Mouse (Mus musculus) forebrain, embryonic 13.5 days (tissue): Measurements from ENCODE around the gene Cmtr1. TPM values are rescaled to one million over a fixed set of nuclear protein-coding genes. Genes with fewer than 3 reads are reported as not detected.

Experiments
- ATAC-seq: fragments of 200-750 bp; cut with Nextera tagmentation; 2 replicates; pipeline ENCODE4 v1.8.0; 2017
- H3K27ac ChIP-seq: fragments of 300-500 bp; sonication (generic); 2 replicates; pipeline ENCODE4 v1.5.1; 2015; ENCODE audit warnings: inconsistent platforms, mild to moderate bottlenecking, moderate library complexity
- H3K27me3 ChIP-seq: fragments of 300-500 bp; sonication (generic); 2 replicates; pipeline ENCODE4 v1.6.1; 2015; ENCODE audit warnings: mild to moderate bottlenecking, inconsistent platforms
- H3K36me3 ChIP-seq: fragments of 300-500 bp; sonication (generic); 2 replicates; pipeline ENCODE4 v1.6.1; 2015; ENCODE audit warnings: mild to moderate bottlenecking, inconsistent platforms; ENCODE audit not compliant: poor library complexity, severe bottlenecking
- H3K4me1 ChIP-seq: fragments of 300-500 bp; sonication (generic); 2 replicates; pipeline ENCODE4 v1.6.1; 2015; ENCODE audit warnings: inconsistent platforms
- H3K4me2 ChIP-seq: fragments of 300-500 bp; sonication (generic); 2 replicates; pipeline ENCODE4 v1.6.1; 2015; ENCODE audit warnings: inconsistent platforms, mild to moderate bottlenecking, moderate library complexity
- H3K4me3 ChIP-seq: fragments of 300-500 bp; sonication (generic); 2 replicates; pipeline ENCODE4 v1.5.1; 2015; ENCODE audit warnings: mild to moderate bottlenecking, inconsistent platforms
- H3K9ac ChIP-seq: fragments of 300-500 bp; sonication (generic); 2 replicates; pipeline ENCODE4 v1.6.1; 2015; ENCODE audit warnings: mild to moderate bottlenecking, inconsistent platforms
- H3K9me3 ChIP-seq: fragments of 300-500 bp; sonication (generic); replicated peaks from 2 replicates; pipeline ENCODE4 v1.6.1; 2016; ENCODE audit warnings: inconsistent platforms
- WGBS: fragments of 180-500 bp; shearing (Covaris S2); methylation state at CpG from one replicate; pipeline ENCODE4 v1.1.7; 2015; 5-methylcytosine and 5-hydroxymethylcytosine counted together
- polyA plus RNA-seq: library from polyadenylated mRNA; unstranded; fragments of >200 nt; fragmentation: Nextera tagmentation; extraction: Ambion mirVana; gene quantifications from 2 replicates; pipeline ENCODE4 v1.2.1, GENCODE M21; 2015

Cmtr1 gene
- polyA plus RNA-seq, 1 experiment from 2014 or later, result 135 TPM

DNA sequence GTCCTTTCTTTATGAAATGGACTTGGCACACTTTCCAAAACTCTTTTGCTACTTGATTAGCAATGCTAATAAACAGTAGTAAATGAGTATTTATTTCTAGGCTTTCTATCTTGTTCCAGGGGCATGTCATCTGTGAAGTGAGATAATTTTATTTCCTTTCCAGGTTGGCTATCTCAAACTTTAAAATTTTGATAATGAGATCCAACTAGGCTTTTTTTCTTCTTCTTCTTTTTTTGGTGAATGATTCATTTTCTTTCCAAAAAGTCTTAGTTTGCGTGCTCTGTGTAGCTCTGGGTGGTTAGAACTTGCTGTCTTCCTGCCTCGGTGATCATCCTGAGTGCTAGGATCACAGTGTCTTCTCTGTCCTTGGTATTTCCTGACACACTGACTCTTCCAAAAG, 32.4 kb downstream of the Cmtr1 start:
- no peaks in the 10 kb centered on the region for H3K9me3 ChIP-seq
- no peak for ATAC-seq
- WGBS, result 94% methylated on average over 2 of the region's 2 CpGs
- H3K9ac ChIP-seq, result no peak overlapping the region
- no peak overlapping the region for H3K4me2 ChIP-seq
- H3K4me1 ChIP-seq, result no peaks in the 10 kb centered on the region
- no peak overlapping the region for H3K27ac ChIP-seq
- H3K36me3 ChIP-seq, result peaks cover 82% of the 10 kb centered on the region
- no peak overlapping the region for H3K4me3 ChIP-seq
- H3K27me3 ChIP-seq, result no peaks in the 10 kb centered on the region

GRCm38 (mm10) chr17:29693571-29693970, 33.2 kb downstream of the Cmtr1 start:
- Histone ChIP-seq H3K4me1 (no peaks in the 10 kb centered on the region), H3K9me3 (no peaks in the 10 kb centered on the region), H3K27me3 (no peaks in the 10 kb centered on the region), H3K9ac (no peak overlapping the region), H3K36me3 (peaks cover 83% of the 10 kb centered on the region), H3K27ac (no peak overlapping the region), H3K4me3 (no peak overlapping the region), H3K4me2 (no peak overlapping the region)
- 98% methylated on average over 2 of the region's 2 CpGs for WGBS
- no peak for ATAC-seq

- Histone ChIP-seq H3K4me1 (no peaks in the 10 kb centered on the region), H3K27ac (no peak overlapping the region), H3K9me3 (no peaks in the 10 kb centered on the region), H3K4me3 (no peak overlapping the region), H3K9ac (no peak overlapping the region), H3K4me2 (no peak overlapping the region), H3K27me3 (no peaks in the 10 kb centered on the region), H3K36me3 (peaks cover 87% of the 10 kb centered on the region)
- 78% methylated on average over 4 of the region's 4 CpGs for WGBS
- ATAC-seq, result no peak
These were observed 34.1 kb downstream of the Cmtr1 start for GRCm38 (mm10) chr17:29694516-29694915.

GRCm38 (mm10) chr17:29696940-29697339, 36.5 kb downstream of the Cmtr1 start:
- H3K4me1 ChIP-seq, result peaks cover under 1% of the 10 kb centered on the region; the same call in 1 of the 2 replicates
- no peaks in the 10 kb centered on the region for H3K27me3 ChIP-seq
- peaks cover 88% of the 10 kb centered on the region for H3K36me3 ChIP-seq
- H3K9me3 ChIP-seq, result no peaks in the 10 kb centered on the region
- ATAC-seq, result no peak
- H3K4me3 ChIP-seq, result no peak overlapping the region
- H3K27ac ChIP-seq, result no peak overlapping the region
- H3K4me2 ChIP-seq, result no peak overlapping the region
- H3K9ac ChIP-seq, result no peak overlapping the region
- 97% methylated on average over 8 of the region's 8 CpGs for WGBS

DNA sequence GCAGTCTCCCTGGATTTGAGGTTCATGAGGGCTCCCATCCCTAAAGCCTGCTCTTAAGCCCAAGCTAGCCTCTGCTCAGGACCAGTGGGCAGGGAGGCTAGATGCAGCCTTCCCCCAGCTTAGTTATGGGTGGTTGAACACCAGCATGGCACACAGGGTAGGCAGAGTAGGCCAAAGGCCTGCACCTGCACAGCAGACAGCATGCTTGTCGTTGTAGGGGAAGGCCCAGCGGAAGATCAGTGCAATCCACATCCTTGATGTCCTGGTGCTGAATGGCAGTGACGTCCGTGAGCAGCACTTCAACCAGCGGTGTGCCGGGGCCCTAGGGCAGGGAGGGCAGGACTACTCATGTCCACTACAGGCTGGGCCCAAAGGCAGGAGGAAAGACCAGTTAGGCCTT, 38.0 kb downstream of the Cmtr1 start:
- WGBS, result 86% methylated on average over 6 of the region's 6 CpGs
- H3K27me3 ChIP-seq, result no peaks in the 10 kb centered on the region
- no peaks in the 10 kb centered on the region for H3K9me3 ChIP-seq
- peaks cover 98% of the 10 kb centered on the region for H3K36me3 ChIP-seq
- H3K4me1 ChIP-seq, result peaks cover 15% of the 10 kb centered on the region
- no peak overlapping the region for H3K4me2 ChIP-seq
- no peak overlapping the region for H3K9ac ChIP-seq
- no peak overlapping the region for H3K27ac ChIP-seq
- no peak for ATAC-seq
- H3K4me3 ChIP-seq, result no peak overlapping the region

DNA sequence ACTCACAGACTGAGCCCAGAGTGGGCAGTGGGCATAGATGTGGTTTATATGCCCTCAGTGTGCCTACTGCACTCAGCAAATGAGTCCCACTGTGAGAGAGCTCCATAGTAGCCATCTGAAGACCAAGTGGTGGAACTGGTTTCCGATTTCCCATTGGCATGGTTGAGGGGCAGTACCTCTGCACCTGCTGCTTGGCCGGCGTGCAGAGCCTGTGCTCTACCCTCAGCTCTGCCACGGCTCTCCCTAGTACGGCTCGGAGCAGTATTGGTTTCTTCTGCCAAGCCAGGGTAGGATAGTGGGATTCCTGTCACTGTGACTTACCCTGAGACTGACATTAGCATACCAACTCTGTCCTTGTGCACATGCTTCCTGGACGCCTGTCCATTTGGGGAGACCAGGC, 40.2 kb downstream of the Cmtr1 start:
- H3K4me1 ChIP-seq, result peaks cover 32% of the 10 kb centered on the region
- H3K36me3 ChIP-seq, result peaks cover 85% of the 10 kb centered on the region
- no peaks in the 10 kb centered on the region for H3K27me3 ChIP-seq
- H3K9me3 ChIP-seq, result no peaks in the 10 kb centered on the region
- no peak overlapping the region for H3K9ac ChIP-seq
- no peak overlapping the region for H3K4me3 ChIP-seq
- no peak overlapping the region for H3K27ac ChIP-seq
- 94% methylated on average over 7 of the region's 7 CpGs for WGBS
- no peak overlapping the region for H3K4me2 ChIP-seq
- ATAC-seq, result no peak

GRCm38 (mm10) chr17:29702938-29703710, 42.7 kb downstream of the Cmtr1 start:
- Histone ChIP-seq H3K4me3 (no peak overlapping the region), H3K36me3 (peaks cover 62% of the 10 kb centered on the region)
- ATAC-seq, result peak; percentile 68; the same call in 1 of the 2 replicates

GRCm38 (mm10) chr17:29704781-29705180, 44.4 kb downstream of the Cmtr1 start:
- H3K27me3 ChIP-seq, result no peaks in the 10 kb centered on the region
- 0 out of 2 replicates have a peak overlapping the region, but pooled peaks have one; percentile 72 for H3K27ac ChIP-seq
- H3K9ac ChIP-seq, result no peak overlapping the region
- H3K4me1 ChIP-seq, result peaks cover 74% of the 10 kb centered on the region
- 33% methylated on average over 3 of the region's 3 CpGs for WGBS
- ATAC-seq, result peak; percentile 57
- H3K4me3 ChIP-seq, result no peak overlapping the region
- peaks cover 45% of the 10 kb centered on the region for H3K36me3 ChIP-seq
- no peaks in the 10 kb centered on the region for H3K9me3 ChIP-seq
- H3K4me2 ChIP-seq, result no peak overlapping the region

More at GRCm38 (mm10) chr17:29702938-29703710, 42.7 kb downstream of the Cmtr1 start:
- Histone ChIP-seq H3K9ac (no peak overlapping the region), H3K27ac (peak overlapping the region; percentile 72), H3K4me1 (peaks cover 58% of the 10 kb centered on the region), H3K4me2 (no peak overlapping the region), H3K9me3 (no peaks in the 10 kb centered on the region), H3K27me3 (no peaks in the 10 kb centered on the region)
- WGBS, result 71% methylated on average over 4 of the region's 4 CpGs

DNA sequence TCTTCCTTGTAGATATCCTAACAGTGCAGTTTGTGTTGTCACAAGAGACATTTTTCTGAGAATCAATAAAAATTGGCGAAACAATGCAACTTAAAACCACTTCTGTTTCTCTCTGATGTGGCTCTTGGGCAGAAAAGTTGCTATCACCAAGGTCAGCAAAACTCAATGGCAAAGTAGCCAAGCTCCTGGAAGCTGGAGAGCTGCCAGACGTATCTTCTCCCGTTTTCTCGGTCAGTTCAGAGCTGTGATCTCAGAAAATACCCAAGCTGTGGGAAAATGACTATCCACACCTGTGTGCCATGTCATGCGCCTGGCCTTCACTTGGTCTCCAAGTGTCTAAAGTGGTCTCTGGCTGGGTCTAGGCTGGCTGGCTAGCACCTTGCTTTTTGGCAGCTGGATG, 45.5 kb downstream of the Cmtr1 start:
- WGBS, result 84% methylated on average over 5 of the region's 5 CpGs
- Histone ChIP-seq H3K27ac (no peak overlapping the region), H3K9ac (no peak overlapping the region), H3K4me2 (no peak overlapping the region), H3K27me3 (no peaks in the 10 kb centered on the region), H3K36me3 (peaks cover 34% of the 10 kb centered on the region), H3K9me3 (no peaks in the 10 kb centered on the region), H3K4me1 (peaks cover 85% of the 10 kb centered on the region), H3K4me3 (no peak overlapping the region)
- ATAC-seq, result no peak

GRCm38 (mm10) chr17:29706981-29707545, 46.7 kb downstream of the Cmtr1 start:
- Histone ChIP-seq H3K9me3 (no peaks in the 10 kb centered on the region), H3K4me1 (peaks cover 95% of the 10 kb centered on the region), H3K27me3 (no peaks in the 10 kb centered on the region), H3K4me2 (no peak overlapping the region), H3K4me3 (no peak overlapping the region), H3K9ac (peak overlapping the region; percentile 40; the same call in 1 of the 2 replicates), H3K36me3 (peaks cover 22% of the 10 kb centered on the region), H3K27ac (peak overlapping the region; percentile 51)
- no peak for ATAC-seq
- 28% methylated on average over 5 of the region's 5 CpGs for WGBS

DNA sequence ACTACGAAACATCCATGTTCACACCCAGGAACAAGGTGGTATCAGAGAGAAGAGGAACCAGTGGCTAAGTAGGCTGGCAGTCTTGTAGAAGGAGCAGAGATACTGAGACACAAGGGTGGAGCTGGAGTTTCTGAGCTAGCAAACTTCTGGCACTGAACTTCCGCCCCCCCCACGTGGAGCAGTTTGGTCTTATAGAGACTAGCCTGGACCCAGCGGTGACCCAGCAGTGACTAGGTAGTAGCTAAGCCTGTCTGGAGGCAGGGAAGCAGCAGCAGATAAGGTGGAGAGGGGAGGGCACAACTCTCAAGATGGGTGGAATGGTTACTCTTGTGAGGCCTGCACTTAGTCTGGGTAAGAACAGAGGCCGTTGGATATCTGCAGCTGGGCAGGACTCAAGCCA, 48.4 kb downstream of the Cmtr1 start:
- H3K9ac ChIP-seq, result peak overlapping the region; percentile 40; the same call in 1 of the 2 replicates

GRCm38 (mm10) chr17:29710562-29711044, 50.2 kb downstream of the Cmtr1 start:
- ATAC-seq, result peak; percentile 72
- Histone ChIP-seq H3K27me3 (no peaks in the 10 kb centered on the region), H3K4me3 (no peak overlapping the region), H3K36me3 (0 out of 2 replicates have a peak, but pooled peaks cover 5% of the 10 kb centered on the region), H3K9me3 (no peaks in the 10 kb centered on the region), H3K4me2 (peak overlapping the region; percentile 23), H3K4me1 (peaks cover 80% of the 10 kb centered on the region), H3K9ac (no peak overlapping the region), H3K27ac (peak overlapping the region; percentile 91)
- WGBS, result 58% methylated on average over 11 of the region's 11 CpGs

More for the DNA sequence above, 48.4 kb downstream of the Cmtr1 start:
- no peak for ATAC-seq
- H3K9me3 ChIP-seq, result no peaks in the 10 kb centered on the region
- no peaks in the 10 kb centered on the region for H3K27me3 ChIP-seq
- H3K4me2 ChIP-seq, result no peak overlapping the region
- peaks cover 92% of the 10 kb centered on the region for H3K4me1 ChIP-seq
- H3K27ac ChIP-seq, result no peak overlapping the region; the same call in 1 of the 2 replicates
- no peak overlapping the region for H3K4me3 ChIP-seq
- peaks cover 5% of the 10 kb centered on the region; the same call in 1 of the 2 replicates for H3K36me3 ChIP-seq
- WGBS, result 80% methylated on average over 5 of the region's 5 CpGs
